Mouse (Mus musculus) olfactory bulb, adult 2 months (tissue): Measurements from ENCODE around the gene Dock6. TPM values are rescaled to one million over a fixed set of nuclear protein-coding genes. Genes with fewer than 3 reads are reported as not detected.
"Not testable (repeated sequence)": the region's sequence is repeated elsewhere in the genome, so short reads cannot be mapped to it uniquely, and the experiment has no call there.

Source experiments
- H3K27ac ChIP-seq: fragments of 200-500 bp; 2 replicates; pipeline ENCODE4 v1.5.1; 2012; ENCODE audit warnings: low read depth, low read length; ENCODE audit not compliant: insufficient read depth
- H3K4me1 ChIP-seq: fragments of 200-500 bp; 2 replicates; pipeline ENCODE4 v1.6.1; 2012; ENCODE audit warnings: low read length; ENCODE audit not compliant: control insufficient read depth, insufficient read depth
- H3K4me3 ChIP-seq: fragments of 200-500 bp; 2 replicates; pipeline ENCODE4 v1.5.1; 2012; ENCODE audit warnings: mild to moderate bottlenecking, low read depth, low read length, moderate library complexity; ENCODE audit not compliant: insufficient read depth
- CTCF ChIP-seq: fragments of 200-500 bp; IDR thresholded peaks from 2 replicates; pipeline ENCODE4 v1.5.1; 2012; ENCODE audit warnings: low read depth, mild to moderate bottlenecking, low read length, moderate library complexity; ENCODE audit not compliant: insufficient read depth
- POLR2A ChIP-seq: fragments of 200-500 bp; IDR thresholded peaks from 2 replicates; pipeline ENCODE4 v1.6.1; 2012; ENCODE audit warnings: mild to moderate bottlenecking, low read depth, low read length, moderate library complexity; ENCODE audit not compliant: insufficient read depth
- WGBS: fragments of 180-500 bp; shearing (Covaris S2); methylation state at CpG from one replicate; pipeline ENCODE4 v1.1.7; 2018; 5-methylcytosine and 5-hydroxymethylcytosine counted together
- polyA plus RNA-seq: library from polyadenylated mRNA; stranded (reverse); fragments of >200 nt; gene quantifications from 2 replicates; pipeline ENCODE4 v1.2.4, GENCODE M21; 2012; ENCODE audit warnings: low replicate concordance; ENCODE audit not compliant: missing spikeins, insufficient read depth, insufficient read length

The Dock6 gene
- polyA plus RNA-seq, 1 experiment, result not detected

DNA sequence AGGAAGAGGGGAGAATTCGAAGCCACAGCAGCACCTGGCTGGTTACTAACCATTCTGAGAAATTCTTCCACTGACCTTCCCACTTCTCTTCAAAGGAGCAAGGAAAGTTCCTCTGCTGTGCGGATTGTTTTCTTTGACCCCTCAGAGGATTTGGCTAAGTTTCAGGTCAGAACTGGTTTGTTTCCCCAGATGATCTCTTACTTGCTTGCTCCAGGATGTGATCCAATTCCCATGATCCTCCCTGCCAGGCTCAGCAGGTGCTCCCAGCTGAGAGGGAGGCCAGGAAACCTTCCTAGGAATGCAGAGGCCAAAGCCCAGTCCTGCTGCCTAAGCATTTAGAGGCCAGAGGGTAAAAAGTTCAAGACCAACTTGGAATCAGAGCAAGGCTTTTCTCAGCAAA, 14.2 kb upstream of the Dock6 start:
- H3K4me1 ChIP-seq, result 0 out of 2 replicates have a peak, but pooled peaks cover 2% of the 10 kb centered on the region
- H3K27ac ChIP-seq, result no peak overlapping the region
- no peak for TF ChIP-seq POLR2A
- no peak for TF ChIP-seq CTCF
- H3K4me3 ChIP-seq, result no peak overlapping the region
- 66% methylated on average over 2 of the region's 2 CpGs for WGBS

DNA sequence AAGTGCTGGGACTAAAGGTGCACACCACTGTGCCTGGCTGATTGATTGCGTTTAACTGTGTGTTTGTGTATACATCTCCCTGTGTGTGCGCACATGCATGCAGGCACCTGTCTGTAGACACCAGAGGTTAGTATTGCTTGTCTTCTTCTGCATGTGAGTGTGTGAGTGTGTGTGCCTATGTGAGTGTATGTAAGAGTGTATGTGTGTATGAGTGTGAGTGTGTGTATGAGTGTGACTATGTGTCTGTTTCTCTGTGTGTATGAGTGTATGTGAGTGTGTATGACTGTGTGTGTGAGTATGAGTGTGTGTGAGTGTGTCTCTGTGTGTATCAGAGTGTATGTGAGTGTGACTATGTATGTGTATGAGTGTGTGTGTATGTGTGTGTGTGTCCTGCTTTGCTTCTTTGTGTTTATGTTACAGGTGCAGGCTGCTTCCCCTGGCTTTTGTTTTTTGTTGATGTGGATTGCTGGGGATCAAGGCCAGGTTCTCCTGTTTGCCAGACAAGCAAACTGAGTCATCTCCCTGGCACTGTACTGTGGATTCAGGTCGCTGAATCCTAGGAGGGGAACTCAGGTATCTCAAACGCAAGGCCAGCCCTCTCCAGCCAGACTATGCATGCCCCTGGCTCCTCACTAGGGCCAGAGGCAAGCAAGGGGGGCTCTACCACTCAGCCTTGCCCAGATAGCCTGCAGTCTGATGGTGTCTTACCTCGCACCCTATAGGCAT, 13.4 kb upstream of the Dock6 start:
- Histone ChIP-seq H3K4me1 (0 out of 2 replicates have a peak, but pooled peaks cover 2% of the 10 kb centered on the region), H3K27ac (no peak overlapping the region), H3K4me3 (no peak overlapping the region)
- no peak for TF ChIP-seq CTCF
- no peak for TF ChIP-seq POLR2A
- WGBS, result 79% methylated on average over 5 of the region's 5 CpGs

DNA sequence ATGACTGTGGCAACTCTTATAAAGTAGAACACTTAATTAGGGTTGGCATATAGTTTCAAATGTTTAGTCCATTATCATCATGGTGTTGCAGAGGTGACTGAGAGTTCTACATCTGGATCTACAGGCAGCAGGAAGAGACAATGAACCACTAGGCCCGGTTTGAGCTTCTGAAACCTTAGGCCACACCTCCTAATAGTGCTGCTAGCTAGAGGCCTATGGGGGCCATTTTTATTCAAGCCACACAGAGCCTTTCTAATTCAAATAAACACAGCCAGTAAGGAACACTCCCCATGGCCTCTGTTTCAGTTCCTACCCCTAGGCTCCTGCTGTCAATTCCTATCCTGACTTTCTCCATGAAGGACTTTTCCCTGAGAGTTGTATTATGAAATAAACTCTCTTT, 9.7 kb upstream of the Dock6 start:
- TF ChIP-seq CTCF, result no peak
- TF ChIP-seq POLR2A, result no peak
- H3K27ac ChIP-seq, result no peak overlapping the region
- WGBS, result 73% methylated on average over 1 of the region's 1 CpGs
- 0 out of 2 replicates have a peak, but pooled peaks cover 2% of the 10 kb centered on the region for H3K4me1 ChIP-seq
- H3K4me3 ChIP-seq, result no peak overlapping the region

- not testable (repeated sequence) for H3K4me3 ChIP-seq, H3K4me1 ChIP-seq, H3K27ac ChIP-seq
- WGBS, result 72% methylated on average over 6 of the region's 6 CpGs
Observed at GRCm38 (mm10) chr9:21860349-21860748, 7.9 kb upstream of the Dock6 start.

DNA sequence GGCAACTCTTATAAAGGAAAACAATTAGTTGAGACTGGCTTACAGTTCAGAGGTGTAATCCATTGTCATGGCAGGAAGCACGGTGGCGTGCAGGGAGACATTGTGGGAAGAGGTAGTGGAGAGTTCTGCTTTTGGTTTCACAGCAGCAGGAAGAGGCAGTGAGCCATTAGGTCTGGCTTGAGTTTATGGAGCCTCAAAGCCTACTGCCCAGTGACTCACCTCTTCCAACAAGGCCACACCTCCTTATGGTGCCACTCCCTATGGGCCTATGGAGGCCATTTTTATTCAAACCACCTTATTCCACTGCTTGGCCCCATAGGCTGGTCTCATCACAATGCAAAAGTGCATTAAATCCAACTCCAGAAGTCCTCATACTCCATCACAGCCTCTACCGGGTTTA, 7.2 kb upstream of the Dock6 start:
- H3K27ac ChIP-seq, result no peak overlapping the region
- H3K4me3 ChIP-seq, result no peak overlapping the region
- peaks cover 5% of the 10 kb centered on the region for H3K4me1 ChIP-seq
- 95% methylated on average over 3 of the region's 3 CpGs for WGBS
- TF ChIP-seq POLR2A (no peak), CTCF (no peak)

DNA sequence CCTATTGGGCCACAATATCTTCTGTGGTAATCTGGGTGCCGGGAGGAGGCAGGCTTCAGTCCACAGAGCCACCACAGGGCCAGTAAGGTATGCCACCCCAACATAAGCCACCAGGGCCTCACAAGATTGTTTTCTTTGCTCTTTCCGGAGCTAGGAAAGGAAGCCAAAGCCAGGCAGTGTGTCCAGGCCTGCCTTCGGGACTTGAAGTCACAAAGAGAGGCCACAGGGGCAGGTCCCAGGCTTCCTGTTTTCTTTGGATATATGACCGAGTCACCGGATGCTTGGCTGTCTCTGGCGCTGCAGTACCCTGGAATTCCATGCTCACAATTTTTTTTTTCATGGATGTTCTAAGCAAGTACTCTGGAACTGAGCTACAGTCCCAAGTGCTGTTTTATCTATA, 5.6 kb upstream of the Dock6 start:
- TF ChIP-seq CTCF, result no peak
- TF ChIP-seq POLR2A, result no peak
- 78% methylated on average over 6 of the region's 6 CpGs for WGBS
- Histone ChIP-seq H3K27ac (no peak overlapping the region), H3K4me3 (no peak overlapping the region), H3K4me1 (peaks cover 6% of the 10 kb centered on the region)

GRCm38 (mm10) chr9:21857501-21857900, 5.1 kb upstream of the Dock6 start:
- no peak overlapping the region for H3K27ac ChIP-seq
- 77% methylated on average over 2 of the region's 2 CpGs for WGBS
- H3K4me1 ChIP-seq, result peaks cover 12% of the 10 kb centered on the region
- H3K4me3 ChIP-seq, result no peak overlapping the region
- no peak for TF ChIP-seq CTCF

- no peak overlapping the region for H3K4me3 ChIP-seq
- TF ChIP-seq POLR2A (no peak), CTCF (no peak)
- no peak overlapping the region for H3K27ac ChIP-seq
- 72% methylated on average over 6 of the region's 6 CpGs for whole genome bisulfite sequencing
- peaks cover 13% of the 10 kb centered on the region for H3K4me1 ChIP-seq
Observed at GRCm38 (mm10) chr9:21854894-21855293, 2.5 kb upstream of the Dock6 start.

- TF ChIP-seq POLR2A (no peak), CTCF (no peak)
- Histone ChIP-seq H3K4me1 (peaks cover 13% of the 10 kb centered on the region), H3K4me3 (no peak overlapping the region), H3K27ac (no peak overlapping the region)
- WGBS, result 83% methylated on average over 5 of the region's 5 CpGs
Observed at GRCm38 (mm10) chr9:21853961-21854360, 1.5 kb upstream of the Dock6 start.

GRCm38 (mm10) chr9:21851084-21851483, 1.4 kb downstream of the Dock6 start:
- no peak for TF ChIP-seq POLR2A
- no peak for TF ChIP-seq CTCF
- 61% methylated on average over 3 of the region's 3 CpGs for WGBS
- H3K4me1 ChIP-seq, result peaks cover 19% of the 10 kb centered on the region
- no peak overlapping the region for H3K27ac ChIP-seq
- no peak overlapping the region for H3K4me3 ChIP-seq
